Mouse (Mus musculus) cortical plate, adult 2 months (tissue): ENCODE data around the gene Tmem41b.

Experiments used
- CTCF ChIP-seq: fragments of 200-500 bp; IDR thresholded peaks from 2 replicates; pipeline ENCODE4 v1.5.1; 2011; ENCODE audit warnings: mild to moderate bottlenecking, control low read depth, low read length; ENCODE audit not compliant: insufficient read depth; ENCODE audit errors: extremely low read depth
- POLR2A ChIP-seq: fragments of 200-500 bp; IDR thresholded peaks from 2 replicates; pipeline ENCODE4 v1.6.1; 2011; ENCODE audit warnings: mild to moderate bottlenecking, low read length, control low read depth; ENCODE audit not compliant: insufficient read depth; ENCODE audit errors: extremely low read depth

DNA sequence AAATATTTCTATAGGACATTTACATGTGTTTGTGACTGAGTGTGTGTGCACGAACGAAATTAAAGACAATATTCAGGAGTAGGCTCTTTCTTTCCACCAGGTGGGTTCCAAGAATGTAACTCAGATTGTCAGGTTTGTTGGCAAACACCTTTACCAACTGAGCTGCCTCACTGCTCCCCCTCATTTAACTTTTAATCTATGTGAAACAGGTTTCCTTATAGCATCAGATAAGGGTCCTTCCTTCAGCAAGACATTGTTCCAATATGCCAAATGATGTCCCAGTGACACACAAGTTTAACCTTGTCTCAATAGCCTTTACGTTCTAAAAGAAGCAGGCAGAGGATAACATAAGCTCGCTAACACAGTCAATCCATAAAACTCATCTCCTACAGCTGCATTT, 63.8 kb downstream of the Tmem41b start:
- no peak for TF ChIP-seq CTCF
- TF ChIP-seq POLR2A: no peak
